Mouse (Mus musculus) neural tube, embryonic 14.5 days (tissue): Measurements from ENCODE around the gene Psmd3. TPM values are rescaled to one million over a fixed set of nuclear protein-coding genes. Genes with fewer than 3 reads are reported as not detected.
"Not testable (repeated sequence)": the region's sequence is repeated elsewhere in the genome, so short reads cannot be mapped to it uniquely, and the experiment has no call there.

Experiments
- ATAC-seq: fragments of 200-750 bp; cut with Nextera tagmentation; 2 replicates; pipeline ENCODE4 v1.8.0; 2017; ENCODE audit warnings: low read depth, mild to moderate bottlenecking, moderate TSS enrichment, moderate library complexity
- H3K27ac ChIP-seq: fragments of 300-500 bp; sonication (generic); 2 replicates; pipeline ENCODE4 v1.5.1; 2014; ENCODE audit warnings: low read depth, mild to moderate bottlenecking, control low read depth, low read length, moderate library complexity, mixed read lengths
- H3K27me3 ChIP-seq: fragments of 300-500 bp; sonication (generic); 2 replicates; pipeline ENCODE4 v1.6.1; 2014; ENCODE audit warnings: low read length; ENCODE audit not compliant: control insufficient read depth, insufficient read depth
- H3K36me3 ChIP-seq: fragments of 300-500 bp; sonication (generic); 2 replicates; pipeline ENCODE4 v1.6.1; 2014; ENCODE audit warnings: low read length, mixed read lengths; ENCODE audit not compliant: control insufficient read depth, insufficient read depth
- H3K4me1 ChIP-seq: fragments of 300-500 bp; sonication (generic); 2 replicates; pipeline ENCODE4 v1.6.1; 2014; ENCODE audit warnings: low read length; ENCODE audit not compliant: control insufficient read depth, insufficient read depth
- H3K4me2 ChIP-seq: fragments of 300-500 bp; sonication (generic); 2 replicates; pipeline ENCODE4 v1.6.1; 2014; ENCODE audit warnings: mild to moderate bottlenecking, low read depth, low read length, control low read depth
- H3K4me3 ChIP-seq: fragments of 300-500 bp; sonication (generic); 2 replicates; pipeline ENCODE4 v1.5.1; 2014; ENCODE audit warnings: low read depth, low read length, control low read depth, mixed read lengths
- H3K9ac ChIP-seq: fragments of 300-500 bp; sonication (generic); replicated peaks from 2 replicates; pipeline ENCODE4 v1.6.1; 2014; ENCODE audit warnings: low read depth, mild to moderate bottlenecking, control low read depth, low read length, mixed read lengths
- H3K9me3 ChIP-seq: fragments of 300-500 bp; sonication (generic); 2 replicates; pipeline ENCODE4 v1.6.1; 2016; ENCODE audit warnings: low read length; ENCODE audit not compliant: control insufficient read depth
- WGBS: fragments of 180-500 bp; shearing (Covaris S2); extraction: QIAGEN DNeasy Blood & Tissue Kit; methylation state at CpG from one replicate; pipeline ENCODE4 v1.1.7; 2014; 5-methylcytosine and 5-hydroxymethylcytosine counted together
- polyA plus RNA-seq: library from polyadenylated mRNA; unstranded; fragments of >200 nt; fragmentation: Nextera tagmentation; extraction: Ambion mirVana; gene quantifications from 2 replicates; pipeline ENCODE4 v1.2.1, GENCODE M21; 2014

Gene Psmd3
- polyA plus RNA-seq, 1 experiment from 2014 or later, result 117 TPM

- ATAC-seq, result no peak
- Histone ChIP-seq H3K4me1 (no peaks in the 10 kb centered on the region), H3K4me2 (no peak within 1 kb of the TSS), H3K27me3 (no peaks in the 10 kb centered on the region), H3K36me3 (no peaks in the 10 kb centered on the region), H3K27ac (no peak within 1 kb of the TSS), H3K9me3 (no peaks in the 10 kb centered on the region), H3K9ac (no peak within 1 kb of the TSS), H3K4me3 (no peak within 1 kb of the TSS)
- WGBS, result 27% methylated on average over 4 of the region's 4 CpGs
These were observed 18.3 kb upstream of the Psmd3 start, which contains the start of gene Gsdma for GRCm38 (mm10) chr11:98664091-98664490. Gene Gsdma, plus strand, starts transcription at chr11:98664351.

DNA sequence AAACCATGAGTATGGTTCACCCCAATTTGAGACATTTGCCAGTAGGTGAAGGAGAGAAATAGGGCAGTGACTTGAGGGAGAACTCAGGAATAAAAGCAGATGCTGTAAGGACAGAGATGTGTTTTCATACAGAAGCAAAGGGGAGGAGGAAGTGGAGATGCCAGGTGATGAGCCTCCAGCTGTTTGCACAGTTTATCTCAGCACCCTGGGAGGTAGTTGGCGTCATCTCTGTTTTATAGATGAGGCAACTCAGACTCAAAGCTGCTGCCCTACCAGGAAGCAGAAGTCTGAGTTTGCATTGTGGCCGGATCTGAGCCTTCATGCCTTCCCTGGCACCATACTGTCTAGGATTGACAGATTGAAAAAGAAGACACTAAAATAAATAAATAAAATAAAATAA is 13.4 kb upstream of the Psmd3 start:
- 70% methylated on average over 2 of the region's 2 CpGs for WGBS
- ATAC-seq, result no peak
- no peak overlapping the region for H3K27ac ChIP-seq
- no peaks in the 10 kb centered on the region for H3K9me3 ChIP-seq
- no peaks in the 10 kb centered on the region for H3K36me3 ChIP-seq
- H3K4me3 ChIP-seq, result no peak overlapping the region
- H3K27me3 ChIP-seq, result no peaks in the 10 kb centered on the region
- no peak overlapping the region for H3K9ac ChIP-seq
- no peaks in the 10 kb centered on the region for H3K4me1 ChIP-seq
- H3K4me2 ChIP-seq, result no peak overlapping the region

DNA sequence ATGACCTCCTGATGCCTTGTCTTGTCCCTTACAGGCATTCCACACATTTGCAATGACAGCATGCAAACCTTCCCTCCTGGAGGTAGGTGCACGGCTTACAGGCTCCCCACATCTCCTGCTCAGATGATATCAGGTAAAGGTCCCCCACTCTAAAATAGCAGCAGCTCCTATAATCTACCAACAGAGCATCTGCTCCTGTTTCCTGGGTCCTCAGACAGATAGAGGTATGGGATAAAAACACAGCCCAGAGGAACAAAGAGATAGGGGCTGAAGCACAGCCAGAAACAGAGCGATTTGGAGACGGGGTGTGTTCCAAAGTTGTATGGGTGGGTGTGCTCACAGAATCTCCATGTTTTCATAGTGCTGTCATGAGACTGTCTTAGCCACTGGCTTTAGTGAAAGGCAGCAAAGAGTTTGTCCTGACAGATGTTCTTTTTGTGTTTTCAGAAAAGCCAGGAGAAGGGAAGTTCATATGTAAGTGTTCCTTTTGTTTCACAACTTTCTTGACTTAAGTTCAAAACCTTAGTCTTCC is 11.0 kb upstream of the Psmd3 start:
- Histone ChIP-seq H3K9me3 (no peaks in the 10 kb centered on the region), H3K27ac (no peak overlapping the region), H3K36me3 (no peaks in the 10 kb centered on the region), H3K4me3 (no peak overlapping the region), H3K4me1 (no peaks in the 10 kb centered on the region), H3K9ac (no peak overlapping the region), H3K4me2 (no peak overlapping the region), H3K27me3 (no peaks in the 10 kb centered on the region)
- 75% methylated on average over 3 of the region's 3 CpGs for WGBS
- no peak for ATAC-seq

DNA sequence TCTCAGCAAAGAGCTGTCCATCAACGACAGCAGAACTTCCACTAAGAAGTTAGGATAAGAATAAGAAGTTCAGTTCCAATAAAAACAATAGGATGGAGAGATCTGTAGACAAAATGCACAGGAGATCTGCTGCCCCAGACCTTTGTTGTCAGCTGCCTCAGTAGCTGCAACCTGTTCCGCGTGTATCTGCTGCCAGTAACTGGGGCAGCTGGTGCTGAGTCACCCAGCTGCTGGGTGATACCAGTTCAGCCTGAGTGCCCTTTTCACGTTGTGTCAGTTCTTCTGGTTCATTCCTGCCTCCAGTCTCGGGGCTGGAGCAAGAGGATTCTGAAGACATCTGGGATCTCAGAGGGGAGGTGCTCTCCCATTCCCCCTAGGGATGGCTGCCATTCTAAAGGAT is 10.5 kb upstream of the Psmd3 start:
- no peak overlapping the region for H3K4me3 ChIP-seq
- no peak overlapping the region for H3K27ac ChIP-seq
- no peaks in the 10 kb centered on the region for H3K4me1 ChIP-seq
- no peak overlapping the region for H3K4me2 ChIP-seq
- H3K27me3 ChIP-seq, result no peaks in the 10 kb centered on the region
- no peak for ATAC-seq
- H3K9me3 ChIP-seq, result no peaks in the 10 kb centered on the region
- 60% methylated on average over 5 of the region's 5 CpGs for whole genome bisulfite sequencing
- H3K36me3 ChIP-seq, result no peaks in the 10 kb centered on the region
- no peak overlapping the region for H3K9ac ChIP-seq

DNA sequence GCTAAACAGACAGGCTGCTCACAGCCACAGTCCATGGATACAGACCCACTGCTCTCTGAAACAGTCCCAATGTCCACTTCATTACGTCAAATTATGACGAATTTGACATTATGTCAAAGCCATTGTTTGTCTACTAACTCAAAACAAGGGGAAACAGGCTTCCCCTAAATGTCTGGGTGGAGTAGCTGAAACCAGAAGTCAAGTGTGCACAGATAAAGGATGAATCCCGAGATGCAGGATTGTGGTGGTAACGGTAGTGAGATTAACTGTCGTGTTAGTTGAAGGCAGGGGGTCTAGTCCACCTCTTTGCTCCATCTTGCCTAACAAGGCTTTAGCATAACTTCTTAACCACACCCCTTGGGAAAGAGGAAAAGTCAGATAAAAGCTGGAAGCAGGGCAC is 9.9 kb upstream of the Psmd3 start:
- ATAC-seq, result no peak
- Histone ChIP-seq H3K4me1 (no peaks in the 10 kb centered on the region), H3K9me3 (no peaks in the 10 kb centered on the region), H3K36me3 (no peaks in the 10 kb centered on the region), H3K4me3 (no peak overlapping the region), H3K27me3 (no peaks in the 10 kb centered on the region), H3K4me2 (no peak overlapping the region), H3K27ac (no peak overlapping the region), H3K9ac (no peak overlapping the region)
- 88% methylated on average over 5 of the region's 5 CpGs for WGBS

DNA sequence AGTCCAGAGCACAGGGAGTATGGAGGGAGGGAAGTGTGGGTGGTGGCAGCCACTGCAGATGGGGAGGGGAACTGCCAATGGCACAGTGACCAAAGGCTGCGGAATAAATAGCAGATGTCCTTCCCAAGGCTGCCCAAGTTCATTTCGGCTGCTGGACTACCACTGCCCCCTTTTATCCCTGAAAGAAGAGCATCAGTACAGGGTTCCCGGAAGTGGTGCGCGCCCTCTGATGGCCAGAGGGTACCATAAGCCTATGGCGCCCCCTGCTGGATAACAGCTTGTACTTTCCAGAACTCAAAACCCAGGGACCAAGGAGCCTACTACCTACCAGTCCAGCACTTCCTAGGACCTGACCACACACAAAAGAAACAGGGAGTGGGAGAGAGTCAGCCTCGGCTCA is 9.2 kb upstream of the Psmd3 start:
- H3K4me1 ChIP-seq, H3K4me3 ChIP-seq, H3K9ac ChIP-seq, H3K4me2 ChIP-seq, H3K27me3 ChIP-seq, H3K36me3 ChIP-seq, H3K9me3 ChIP-seq, H3K27ac ChIP-seq, ATAC-seq: not testable (repeated sequence)
- 6% methylated on average over 6 of the region's 7 CpGs for WGBS

DNA sequence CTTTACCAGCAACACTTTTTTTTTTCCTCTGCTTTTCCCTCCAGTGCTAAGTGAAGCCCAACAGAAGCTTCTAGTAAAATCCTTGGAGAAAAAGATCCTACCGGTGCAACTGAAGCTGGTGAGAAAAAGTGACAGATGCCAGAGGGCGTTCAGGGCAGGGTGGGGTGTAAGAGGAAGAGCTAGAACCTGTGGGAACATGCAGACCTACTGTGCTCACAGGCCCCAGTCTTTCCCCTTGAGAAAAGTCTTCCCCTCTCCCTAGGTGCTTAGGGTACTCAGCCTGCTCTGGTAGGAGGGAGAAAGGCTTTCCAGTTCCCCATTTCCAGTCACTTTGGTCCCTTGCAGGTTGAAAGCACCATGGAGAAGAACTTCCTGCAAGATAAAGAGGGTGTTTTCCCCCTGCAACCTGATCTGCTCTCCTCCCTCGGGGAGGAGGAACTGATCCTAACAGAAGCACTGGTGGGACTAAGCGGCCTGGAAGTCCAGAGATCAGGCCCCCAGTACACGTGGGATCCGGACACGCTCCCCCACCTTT is 6.5 kb upstream of the Psmd3 start:
- Histone ChIP-seq H3K27ac (no peak overlapping the region), H3K9ac (no peak overlapping the region), H3K9me3 (no peaks in the 10 kb centered on the region), H3K36me3 (no peaks in the 10 kb centered on the region), H3K4me2 (no peak overlapping the region), H3K27me3 (no peaks in the 10 kb centered on the region), H3K4me3 (no peak overlapping the region), H3K4me1 (no peaks in the 10 kb centered on the region)
- ATAC-seq, result no peak
- WGBS, result 55% methylated on average over 7 of the region's 7 CpGs

GRCm38 (mm10) chr11:98680023-98680422 is 2.3 kb upstream of the Psmd3 start:
- no peaks in the 10 kb centered on the region for H3K27me3 ChIP-seq
- no peak overlapping the region for H3K4me2 ChIP-seq
- no peaks in the 10 kb centered on the region for H3K9me3 ChIP-seq
- no peak overlapping the region for H3K27ac ChIP-seq
- no peak overlapping the region for H3K9ac ChIP-seq
- peaks cover 7% of the 10 kb centered on the region for H3K4me1 ChIP-seq
- no peaks in the 10 kb centered on the region for H3K36me3 ChIP-seq
- no peak for ATAC-seq
- no peak overlapping the region for H3K4me3 ChIP-seq
- 94% methylated on average over 1 of the region's 1 CpGs for WGBS

- H3K9me3 ChIP-seq, result not testable (repeated sequence)
- 88% methylated on average over 4 of the region's 4 CpGs for WGBS
These were observed 1.8 kb upstream of the Psmd3 start for GRCm38 (mm10) chr11:98680595-98680994.

More at GRCm38 (mm10) chr11:98680595-98680994, 1.8 kb upstream of the Psmd3 start:
- H3K4me3 ChIP-seq, ATAC-seq, H3K9ac ChIP-seq, H3K27me3 ChIP-seq, H3K4me1 ChIP-seq, H3K4me2 ChIP-seq, H3K36me3 ChIP-seq, H3K27ac ChIP-seq: not testable (repeated sequence)
